Mouse (Mus musculus) layer of hippocampus, adult 2 months (tissue): ENCODE measurements around the gene Zbtb7a. TPM values are rescaled to one million over a fixed set of nuclear protein-coding genes. Genes with fewer than 3 reads are reported as not detected.
"Not testable (repeated sequence)": the region's sequence is repeated elsewhere in the genome, so short reads cannot be mapped to it uniquely, and the experiment has no call there.

ENCODE experiments used
- DNase-seq, 2 experiments: peaks; one replicate each; pipeline ENCODE4 v3.0.0; 2022; ENCODE audit warnings: low spot score in 2 of 2
- H3K27ac ChIP-seq: fragments of 200-600 bp; 2 replicates; pipeline ENCODE4 v1.8.1; 2022
- H3K4me3 ChIP-seq: fragments of 200-600 bp; 2 replicates; pipeline ENCODE4 v1.8.1; 2022; ENCODE audit warnings: mild to moderate bottlenecking
- CTCF ChIP-seq: fragments of 200-600 bp; conservative IDR thresholded peaks from 2 replicates; pipeline ENCODE4 v1.8.1; 2022; ENCODE audit warnings: antibody characterized with exemption, mild to moderate bottlenecking, moderate library complexity
- total RNA-seq, 2 experiments: library from RNA; stranded (reverse); gene quantifications; 2 replicates each; pipeline ENCODE4 v1.2.3; 2021

Gene Zbtb7a
- total RNA-seq, 2 experiments from 2014 or later = 103 to 109 TPM

GRCm38 (mm10) chr10:81162318-81162652, 27.3 kb downstream of the Zbtb7a start:
- no peak for TF ChIP-seq CTCF
- no peak for DNase-seq
- Histone ChIP-seq H3K27ac (no peak overlapping the region), H3K4me3 (no peak overlapping the region)

GRCm38 (mm10) chr10:81165118-81165517, 30.1 kb downstream of the Zbtb7a start:
- no peak for DNase-seq
- Histone ChIP-seq H3K4me3 (no peak overlapping the region), H3K27ac (no peak overlapping the region)
- TF ChIP-seq CTCF = no peak

- DNase-seq = peak; percentile 100
- TF ChIP-seq CTCF = 0 out of 2 replicates have a peak, but pooled peaks have one; percentile 5
Observed at GRCm38 (mm10) chr10:81167200-81168086, 32.4 kb downstream of the Zbtb7a start, which contains the start of gene Pias4. Gene Pias4 (minus strand): TSS chr10:81167923.

GRCm38 (mm10) chr10:81168087-81168431, 33.0 kb downstream of the Zbtb7a start:
- TF ChIP-seq CTCF = no peak
- Histone ChIP-seq H3K27ac (peak overlapping the region; percentile 90), H3K4me3 (peak overlapping the region; percentile 50)
- DNase-seq = no peak

More at GRCm38 (mm10) chr10:81167200-81168086, 32.4 kb downstream of the Zbtb7a start, which contains the start of gene Pias4:
- Histone ChIP-seq H3K4me3 (peak within 1 kb of the TSS; percentile 83), H3K27ac (peak within 1 kb of the TSS; percentile 90)

- DNase-seq = peak; percentile 75 to 82
- no peak for TF ChIP-seq CTCF
- H3K27ac ChIP-seq = peak overlapping the region; percentile 90
Observed at GRCm38 (mm10) chr10:81168521-81169244, 33.7 kb downstream of the Zbtb7a start.

GRCm38 (mm10) chr10:81169411-81169900, 34.4 kb downstream of the Zbtb7a start:
- DNase-seq, H3K4me3 ChIP-seq, H3K27ac ChIP-seq: not testable (repeated sequence)

More at GRCm38 (mm10) chr10:81168521-81169244, 33.7 kb downstream of the Zbtb7a start:
- peak overlapping the region; percentile 50 for H3K4me3 ChIP-seq

GRCm38 (mm10) chr10:81173132-81173531, 38.1 kb downstream of the Zbtb7a start:
- DNase-seq = peak; percentile 77 to 83
- peak; percentile 96 for TF ChIP-seq CTCF
- peak overlapping the region; percentile 39 for H3K4me3 ChIP-seq
- peak overlapping the region; percentile 97 for H3K27ac ChIP-seq

- peak; percentile 93 for TF ChIP-seq CTCF
- Histone ChIP-seq H3K4me3 (peak overlapping the region; percentile 37), H3K27ac (peak overlapping the region; percentile 97)
- peak; percentile 83 to 88 for DNase-seq
Observed at GRCm38 (mm10) chr10:81174617-81175344, 39.8 kb downstream of the Zbtb7a start.

GRCm38 (mm10) chr10:81175345-81175701, 40.3 kb downstream of the Zbtb7a start:
- Histone ChIP-seq H3K4me3 (peak overlapping the region; percentile 37; the same call in 1 of the 2 replicates), H3K27ac (peak overlapping the region; percentile 97)
- DNase-seq = not testable (repeated sequence)

- TF ChIP-seq CTCF = no peak
- Histone ChIP-seq H3K27ac (peak overlapping the region; percentile 97), H3K4me3 (peak overlapping the region; percentile 86)
- DNase-seq = no peak
Observed at GRCm38 (mm10) chr10:81175936-81176465, 41.0 kb downstream of the Zbtb7a start.

GRCm38 (mm10) chr10:81176466-81177271, 41.6 kb downstream of the Zbtb7a start, which contains the start of gene Eef2:
Gene Eef2 (plus strand): TSS chr10:81176631.
- DNase-seq = peak; percentile 96 to 99
- 0 out of 2 replicates have a peak, but pooled peaks have one; percentile 12 for TF ChIP-seq CTCF
- H3K27ac ChIP-seq = peak within 1 kb of the TSS; percentile 97
- peak within 1 kb of the TSS; percentile 86 for H3K4me3 ChIP-seq

GRCm38 (mm10) chr10:81177491-81177925, 42.5 kb downstream of the Zbtb7a start:
- Histone ChIP-seq H3K4me3 (peak overlapping the region; percentile 86), H3K27ac (peak overlapping the region; percentile 97)
- no peak for TF ChIP-seq CTCF
- DNase-seq = no peak
